Mouse (Mus musculus) MEL (cell line): ENCODE results near the gene Sult2b1. TPM values are rescaled to one million over a fixed set of nuclear protein-coding genes. Genes with fewer than 3 reads are reported as not detected.

Experiments
- DNase-seq: peaks from one replicate; pipeline ENCODE4 v3.0.0; 2011; ENCODE audit warnings: low read depth, low spot score
- H3K27ac ChIP-seq: 2 replicates; pipeline ENCODE4 v1.5.1; 2012; ENCODE audit warnings: low read depth, mild to moderate bottlenecking, control low read depth, low read length, moderate library complexity; ENCODE audit not compliant: control insufficient read depth
- H3K27me3 ChIP-seq, 2 experiments: fragments of 150-350 bp in 1 of 2; sonication (generic) in 1 of 2; 2 replicates each; pipeline ENCODE4 v1.6.1; 2012; ENCODE audit warnings: low read length in 2 of 2, mild to moderate bottlenecking in 2 of 2, improper control_type of control experiment in 1 of 2, moderate library complexity in 1 of 2; ENCODE audit not compliant: insufficient read depth in 2 of 2, control insufficient read depth in 1 of 2
- H3K36me3 ChIP-seq, 2 experiments: 2 replicates each; pipeline ENCODE4 v1.6.1; 2012 to 2014; ENCODE audit warnings: low read length in 2 of 2, improper control_type of control experiment in 1 of 2, inconsistent platforms in 1 of 2, mild to moderate bottlenecking in 1 of 2; ENCODE audit not compliant: insufficient read depth in 2 of 2, control insufficient read depth in 1 of 2
- H3K4me1 ChIP-seq, 2 experiments: fragments of 150-350 bp in 1 of 2; sonication (generic) in 1 of 2; 2 replicates each; pipeline ENCODE4 v1.6.1; 2012; ENCODE audit warnings: low read length in 2 of 2, improper control_type of control experiment in 1 of 2, mild to moderate bottlenecking in 1 of 2; ENCODE audit not compliant: insufficient read depth in 2 of 2, control insufficient read depth in 1 of 2
- H3K4me3 ChIP-seq, 2 experiments: fragments of 150-350 bp in 1 of 2; sonication (generic) in 1 of 2; 2 replicates each; pipeline ENCODE4 v1.5.1; 2012; ENCODE audit warnings: low read depth in 2 of 2, low read length in 2 of 2, mild to moderate bottlenecking in 2 of 2, moderate library complexity in 2 of 2, control low read depth in 1 of 2, improper control_type of control experiment in 1 of 2; ENCODE audit not compliant: control insufficient read depth in 1 of 2, insufficient read depth in 1 of 2
- H3K79me2 ChIP-seq: 2 replicates; pipeline ENCODE4 v1.6.1; 2012; ENCODE audit warnings: mild to moderate bottlenecking, low read length, moderate library complexity; ENCODE audit not compliant: control insufficient read depth, poor library complexity, insufficient read depth
- H3K9ac ChIP-seq: 2 replicates; pipeline ENCODE4 v1.6.1; 2012; ENCODE audit warnings: low read depth, mild to moderate bottlenecking, control low read depth, low read length, moderate library complexity; ENCODE audit not compliant: control insufficient read depth, poor library complexity, severe bottlenecking
- H3K9me3 ChIP-seq: fragments of 150-350 bp; sonication (generic); replicated peaks from 2 replicates; pipeline ENCODE4 v1.6.1; 2012; ENCODE audit warnings: mild to moderate bottlenecking, low read length, improper control_type of control experiment, moderate library complexity; ENCODE audit not compliant: insufficient read depth
- CHD1 ChIP-seq: IDR thresholded peaks from 2 replicates; pipeline ENCODE4 v1.6.1; 2012; ENCODE audit warnings: low read depth, mild to moderate bottlenecking, inconsistent platforms, low read length, improper control_type of control experiment
- ETS1 ChIP-seq: IDR thresholded peaks from 2 replicates; pipeline ENCODE4 v1.6.1; 2012; ENCODE audit warnings: low read depth, mild to moderate bottlenecking, inconsistent platforms, low read length, improper control_type of control experiment, moderate library complexity
- GATA1 ChIP-seq: IDR thresholded peaks from 2 replicates; pipeline ENCODE4 v1.6.1; 2011; ENCODE audit warnings: low read depth, low read length, improper control_type of control experiment
- JUND ChIP-seq: IDR thresholded peaks from 2 replicates; pipeline ENCODE4 v1.6.1; 2011; ENCODE audit warnings: low read depth, mild to moderate bottlenecking, improper control_type of control experiment, low read length
- KAT2A ChIP-seq: conservative IDR thresholded peaks from 2 replicates; pipeline ENCODE4 v1.6.1; 2012; ENCODE audit warnings: low read depth, low read length, improper control_type of control experiment, inconsistent platforms
- MEF2A ChIP-seq: IDR thresholded peaks from 2 replicates; pipeline ENCODE4 v1.6.1; 2014; ENCODE audit warnings: low read depth, mild to moderate bottlenecking, inconsistent platforms, low read length, improper control_type of control experiment; ENCODE audit not compliant: poor library complexity, insufficient replicate concordance, severe bottlenecking; ENCODE audit errors: extremely low read depth
- MXI1 ChIP-seq: IDR thresholded peaks from 2 replicates; pipeline ENCODE4 v1.6.1; 2011; ENCODE audit warnings: mild to moderate bottlenecking, low read depth, low read length, improper control_type of control experiment
- MYC ChIP-seq: IDR thresholded peaks from 2 replicates; pipeline ENCODE4 v1.6.1; 2011; ENCODE audit warnings: low read depth, mild to moderate bottlenecking, low read length, improper control_type of control experiment, moderate library complexity
- NELFE ChIP-seq: IDR thresholded peaks from 2 replicates; pipeline ENCODE4 v1.6.1; 2011; ENCODE audit warnings: low read depth, low read length, improper control_type of control experiment
- POLR2A ChIP-seq, 2 experiments: IDR thresholded peaks; 2 replicates each; pipeline ENCODE4 v1.6.1; 2011 to 2012; ENCODE audit warnings: low read length in 2 of 2, mild to moderate bottlenecking in 2 of 2, control low read depth in 1 of 2, improper control_type of control experiment in 1 of 2, low read depth in 1 of 2, moderate library complexity in 1 of 2; ENCODE audit not compliant: control insufficient read depth in 1 of 2, insufficient read depth in 1 of 2, poor library complexity in 1 of 2
- POLR2AphosphoS5 ChIP-seq: IDR thresholded peaks from 2 replicates; pipeline ENCODE4 v1.6.1; 2012; ENCODE audit warnings: low read depth, borderline replicate concordance, mild to moderate bottlenecking, inconsistent platforms, low read length, moderate library complexity, mixed read lengths
- RAD21 ChIP-seq: IDR thresholded peaks from 2 replicates; pipeline ENCODE4 v1.6.1; 2011; ENCODE audit warnings: mild to moderate bottlenecking, low read depth, low read length, improper control_type of control experiment
- RCOR1 ChIP-seq: IDR thresholded peaks from 2 replicates; pipeline ENCODE4 v1.6.1; 2012; ENCODE audit warnings: low read depth, mild to moderate bottlenecking, inconsistent platforms, low read length, improper control_type of control experiment
- TAL1 ChIP-seq: IDR thresholded peaks from 2 replicates; pipeline ENCODE4 v1.6.1; 2012; ENCODE audit warnings: mild to moderate bottlenecking, inconsistent platforms, low read length, moderate library complexity, mixed read lengths
- USF2 ChIP-seq, 2 experiments: IDR thresholded peaks; 2 replicates each; pipeline ENCODE4 v1.6.1; 2011 to 2012; ENCODE audit warnings: improper control_type of control experiment in 2 of 2, low read length in 2 of 2, borderline replicate concordance in 1 of 2, inconsistent platforms in 1 of 2, low read depth in 1 of 2, mild to moderate bottlenecking in 1 of 2; ENCODE audit not compliant: insufficient read depth in 1 of 2
- ZKSCAN1 ChIP-seq: IDR thresholded peaks from 2 replicates; pipeline ENCODE4 v1.6.1; 2012; ENCODE audit warnings: low read depth, mild to moderate bottlenecking, inconsistent platforms, low read length, improper control_type of control experiment, moderate library complexity
- ZMIZ1 ChIP-seq: IDR thresholded peaks from 2 replicates; pipeline ENCODE4 v1.6.1; 2012; ENCODE audit warnings: low read depth, mild to moderate bottlenecking, inconsistent platforms, low read length, improper control_type of control experiment, moderate library complexity
- ZNF384 ChIP-seq: IDR thresholded peaks from 2 replicates; pipeline ENCODE4 v1.6.1; 2012; ENCODE audit warnings: low read depth, mild to moderate bottlenecking, inconsistent platforms, low read length, improper control_type of control experiment
- polyA plus RNA-seq, 2 experiments: library from polyadenylated mRNA; stranded (reverse) in 1 of 2; unstranded in 1 of 2; fragments of >175 nt in 1 of 2; fragments of >200 nt in 1 of 2; gene quantifications; 2 replicates each; pipeline versions ENCODE4 v1.2.1 to v1.2.4; 2012; ENCODE audit warnings: low replicate concordance in 2 of 2, low read depth in 1 of 2; ENCODE audit not compliant: insufficient read length in 2 of 2, insufficient read depth in 1 of 2, missing spikeins in 1 of 2
- total RNA-seq: library from RNA; depleted of rRNA; stranded (reverse); fragments of 300-350 nt; gene quantifications from 2 replicates; pipeline ENCODE4 v1.2.3, GENCODE M21; 2012

Gene Sult2b1
- total and polyA plus RNA-seq, 3 experiments = 0.08 to 0.47 TPM; not detected in 1

DNA sequence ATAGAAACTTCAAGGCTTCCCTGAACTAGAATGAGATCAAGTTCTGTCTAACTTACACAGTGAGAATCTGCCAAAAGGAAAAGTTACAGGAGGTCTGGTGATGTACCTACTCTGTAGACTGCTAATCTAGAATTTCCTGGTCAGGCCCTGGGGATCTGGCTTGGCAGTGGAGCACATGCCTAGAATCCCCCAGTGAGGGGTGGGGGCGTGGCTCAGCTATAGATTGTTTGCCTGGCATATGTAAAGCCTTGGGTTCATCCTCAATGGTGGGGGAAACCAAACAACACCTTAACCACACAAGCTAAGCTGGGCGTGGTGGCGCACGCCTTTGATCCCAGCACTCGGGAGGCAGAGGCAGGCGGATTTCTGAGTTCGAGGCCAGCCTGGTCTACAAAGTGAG is 86.6 kb downstream of the Sult2b1 start:
- Histone ChIP-seq H3K4me3 (no peak overlapping the region), H3K9ac (no peak overlapping the region), H3K27me3 (peaks cover 0 to 4% of the 10 kb centered on the region in 2 experiments; a peak in 2 of 4 replicates), H3K4me1 (peaks cover 0 to 6% of the 10 kb centered on the region in 2 experiments; a peak in 2 of 4 replicates), H3K9me3 (no peaks in the 10 kb centered on the region), H3K79me2 (no peaks in the 10 kb centered on the region), H3K27ac (no peak overlapping the region), H3K36me3 (no peaks in the 10 kb centered on the region)
- no peak for DNase-seq
- TF ChIP-seq POLR2AphosphoS5 = no peak
- TF ChIP-seq JUND = no peak
- no peak for TF ChIP-seq USF2 (IDR thresholded peaks at IDR 0.05; ENCODE audit: borderline replicate concordance in 1 of 2, insufficient read depth in 1 of 2, low read depth in 1 of 2, low read length in 2 of 2)
- TF ChIP-seq MYC = no peak
- no peak for TF ChIP-seq NELFE
- TF ChIP-seq GATA1 = no peak
- TF ChIP-seq ZMIZ1 = no peak
- no peak for TF ChIP-seq ETS1

DNA sequence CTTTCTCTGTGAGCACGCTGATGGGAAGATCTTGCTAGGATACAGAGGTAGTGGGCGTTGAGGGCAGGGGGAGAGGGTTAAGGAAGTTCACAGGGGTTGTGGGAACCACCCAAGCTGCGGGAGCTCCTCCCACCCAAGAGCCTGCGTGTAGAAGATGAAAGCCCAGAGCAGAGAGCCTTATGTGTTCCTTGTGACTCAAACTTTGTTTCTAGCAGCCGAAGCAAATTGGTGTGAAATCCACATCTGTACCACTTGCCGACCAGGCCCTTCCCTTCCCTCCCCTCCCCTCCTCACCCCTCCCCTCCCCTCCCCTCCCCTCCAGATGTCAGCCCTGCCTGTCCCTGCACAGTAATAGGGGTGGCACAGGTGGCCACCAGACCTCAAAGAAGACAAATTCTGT is 89.4 kb downstream of the Sult2b1 start:
- Histone ChIP-seq H3K27ac (no peak overlapping the region), H3K9me3 (no peaks in the 10 kb centered on the region), H3K79me2 (no peaks in the 10 kb centered on the region), H3K4me1 (peaks cover 0 to under 1% of the 10 kb centered on the region in 2 experiments; a peak in 2 of 4 replicates), H3K36me3 (no peaks in the 10 kb centered on the region), H3K4me3 (no peak overlapping the region), H3K9ac (no peak overlapping the region), H3K27me3 (peaks cover 0 to 8% of the 10 kb centered on the region in 2 experiments; a peak in 3 of 4 replicates)
- no peak for DNase-seq
- TF ChIP-seq RCOR1 (no peak), TAL1 (no peak), ZNF384 (no peak), CHD1 (no peak)

DNA sequence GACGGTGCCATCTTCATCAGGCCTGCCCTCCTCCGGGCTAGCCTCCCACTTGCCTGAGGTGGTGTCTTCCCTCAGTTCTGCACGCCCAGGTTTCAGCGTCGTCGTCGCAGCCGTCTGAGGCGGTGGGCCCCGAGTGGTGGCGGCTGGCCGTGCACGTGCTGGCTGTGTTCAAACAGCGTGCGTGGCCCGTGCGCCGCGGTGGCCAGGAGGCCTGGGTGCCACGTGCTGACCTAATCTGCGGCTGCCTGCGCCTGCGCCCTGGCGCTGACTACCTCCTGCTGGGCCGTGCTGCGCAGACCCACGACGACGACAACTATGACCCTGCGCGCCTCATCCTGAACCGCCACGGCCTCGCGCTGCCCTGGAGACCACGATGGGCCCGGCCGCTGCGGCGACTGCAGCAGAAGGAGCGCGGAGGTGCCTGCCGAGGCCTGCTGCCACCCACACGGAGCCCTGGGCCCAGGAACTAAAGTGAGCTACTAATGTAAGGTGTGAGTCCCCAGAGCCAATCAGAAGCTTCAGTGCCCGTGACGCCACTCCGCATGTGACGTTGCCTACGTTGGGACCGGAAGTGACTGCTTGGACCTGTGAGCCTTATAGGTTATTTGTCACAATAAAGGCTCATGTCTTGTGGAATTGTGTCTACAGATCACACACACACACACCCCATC is 90.4 kb downstream of the Sult2b1 start, which contains the start of gene Sec1:
Gene Sec1 (minus strand): TSS at position 482 of the 671 bp plus-strand sequence.
- Histone ChIP-seq H3K4me3 (no peak within 1 kb of the TSS), H3K9ac (no peak within 1 kb of the TSS), H3K4me1 (no peaks in the 10 kb centered on the region; a peak in 1 of 4 replicates), H3K27ac (no peak within 1 kb of the TSS), H3K27me3 (peaks cover 1 to 6% of the 10 kb centered on the region in 2 experiments; a peak in 3 of 4 replicates), H3K79me2 (no peaks in the 10 kb centered on the region), H3K36me3 (no peaks in the 10 kb centered on the region), H3K9me3 (no peaks in the 10 kb centered on the region)
- DNase-seq = no peak
- TF ChIP-seq POLR2A (IDR thresholded peaks at IDR 0.05; ENCODE audit: control insufficient read depth in 1 of 2, insufficient read depth in 1 of 2, low read depth in 1 of 2, low read length in 2 of 2, poor library complexity in 1 of 2) = no peak
- no peak for TF ChIP-seq ETS1
- no peak for TF ChIP-seq RAD21
- no peak for TF ChIP-seq MEF2A
- TF ChIP-seq ZKSCAN1 = no peak
- TF ChIP-seq GATA1 = no peak
- no peak for TF ChIP-seq JUND
- no peak for TF ChIP-seq MXI1
- TF ChIP-seq CHD1 = no peak
- no peak for TF ChIP-seq KAT2A
